Mouse (Mus musculus) ES-E14 (cell line): Measurements from ENCODE around the gene Fanca. TPM values are rescaled to one million over a fixed set of nuclear protein-coding genes. Genes with fewer than 3 reads are reported as not detected.
"Not testable (repeated sequence)": the region's sequence is repeated elsewhere in the genome, so short reads cannot be mapped to it uniquely, and the experiment has no call there.

Source experiments
- DNase-seq: peaks from one replicate; pipeline ENCODE4 v3.0.0-alpha.2; 2013; ENCODE audit warnings: low read depth, low spot score
- H3K27ac ChIP-seq: 2 replicates; pipeline ENCODE4 v1.5.1; 2012; ENCODE audit warnings: low read depth, mild to moderate bottlenecking, low read length, moderate library complexity, mixed read lengths; ENCODE audit not compliant: poor library complexity, insufficient read depth, severe bottlenecking
- H3K36me3 ChIP-seq: 2 replicates; pipeline ENCODE4 v1.6.1; 2012; ENCODE audit warnings: mild to moderate bottlenecking, low read length, moderate library complexity, mixed read lengths; ENCODE audit not compliant: control insufficient read depth, poor library complexity, insufficient read depth, severe bottlenecking
- H3K4me1 ChIP-seq, 2 experiments: fragments of 150-350 bp in 1 of 2; sonication (generic) in 1 of 2; 2 replicates each; pipeline ENCODE4 v1.6.1; 2012; ENCODE audit warnings: low read length in 2 of 2, mild to moderate bottlenecking in 1 of 2, mixed read lengths in 1 of 2; ENCODE audit not compliant: control insufficient read depth in 2 of 2, insufficient read depth in 2 of 2, poor library complexity in 1 of 2
- H3K4me3 ChIP-seq, 2 experiments: fragments of 150-350 bp in 1 of 2; sonication (generic) in 1 of 2; 2 replicates each; pipeline ENCODE4 v1.5.1; 2012; ENCODE audit warnings: low read length in 2 of 2, low read depth in 1 of 2, mild to moderate bottlenecking in 1 of 2, mixed read lengths in 1 of 2; ENCODE audit not compliant: insufficient read depth in 1 of 2, poor library complexity in 1 of 2, severe bottlenecking in 1 of 2
- H3K9ac ChIP-seq: 2 replicates; pipeline ENCODE4 v1.6.1; 2012; ENCODE audit warnings: low read depth, mild to moderate bottlenecking, low read length, mixed read lengths; ENCODE audit not compliant: poor library complexity, insufficient read depth, severe bottlenecking
- H3K9me3 ChIP-seq: fragments of 150-350 bp; sonication (generic); 2 replicates; pipeline ENCODE4 v1.6.1; 2012; ENCODE audit warnings: low read depth, mild to moderate bottlenecking, low read length; ENCODE audit not compliant: control insufficient read depth, insufficient read depth
- CHD2 ChIP-seq: IDR thresholded peaks from 2 replicates; pipeline ENCODE4 v1.6.1; 2014; ENCODE audit warnings: mild to moderate bottlenecking, low read depth, low read length, inconsistent platforms
- HCFC1 ChIP-seq: IDR thresholded peaks from 2 replicates; pipeline ENCODE4 v1.6.1; 2012; ENCODE audit warnings: low read length, inconsistent platforms, borderline replicate concordance; ENCODE audit not compliant: insufficient read depth
- MAFK ChIP-seq: IDR thresholded peaks from 2 replicates; pipeline ENCODE4 v1.6.1; 2014; ENCODE audit warnings: mild to moderate bottlenecking, low read depth, low read length, inconsistent platforms; ENCODE audit not compliant: insufficient read depth
- ZC3H11A ChIP-seq: IDR thresholded peaks from 2 replicates; pipeline ENCODE4 v1.6.1; 2012; ENCODE audit warnings: low read depth, mild to moderate bottlenecking, inconsistent platforms, low read length, borderline replicate concordance
- ZNF384 ChIP-seq: IDR thresholded peaks from 2 replicates; pipeline ENCODE4 v1.6.1; 2012; ENCODE audit warnings: low read depth, low read length, inconsistent platforms
- in situ Hi-C, 2 experiments: fragments of 600-800 bp; cut with MboI; formaldehyde crosslinking; loops; one replicate each; pipeline ENCODE4 v1.15.1; 2025; ENCODE audit warnings: low sequenced_read_pairs in 2 of 2, inconsistent platforms in 1 of 2; ENCODE audit not compliant: unreplicated experiment in 2 of 2
- total RNA-seq: library from RNA; depleted of rRNA; stranded (reverse); fragments of 300-350 nt; gene quantifications from 2 replicates; pipeline ENCODE4 v1.2.3, GENCODE M21; 2012

Fanca gene
- total RNA-seq, 1 experiment: 31.7 TPM

GRCm38 (mm10) chr8:123284493-123284892, 33.9 kb downstream of the Fanca start:
- in situ Hi-C loops: no loop called here
- peaks cover 27% of the 10 kb centered on the region for H3K36me3 ChIP-seq

GRCm38 (mm10) chr8:123283991-123284390, 34.4 kb downstream of the Fanca start:
- in situ Hi-C loops: no loop called here
- no peak overlapping the region for H3K4me3 ChIP-seq
- TF ChIP-seq MAFK: no peak
- no peak for TF ChIP-seq HCFC1
- no peak for TF ChIP-seq CHD2
- TF ChIP-seq ZNF384: no peak
- no peak for TF ChIP-seq ZC3H11A
- no peaks in the 10 kb centered on the region for H3K9me3 ChIP-seq
- no peak overlapping the region for H3K9ac ChIP-seq
- peaks cover 25% of the 10 kb centered on the region for H3K36me3 ChIP-seq
- H3K4me1 ChIP-seq: no peaks in the 10 kb centered on the region
- DNase-seq: no peak
- H3K27ac ChIP-seq: no peak overlapping the region

More at GRCm38 (mm10) chr8:123284493-123284892, 33.9 kb downstream of the Fanca start:
- no peak for DNase-seq
- no peak for TF ChIP-seq ZC3H11A
- no peak for TF ChIP-seq HCFC1
- H3K4me1 ChIP-seq: no peaks in the 10 kb centered on the region
- no peak overlapping the region for H3K9ac ChIP-seq
- no peaks in the 10 kb centered on the region for H3K9me3 ChIP-seq
- H3K4me3 ChIP-seq: no peak overlapping the region
- no peak overlapping the region for H3K27ac ChIP-seq

GRCm38 (mm10) chr8:123282994-123283393, 35.4 kb downstream of the Fanca start:
- H3K9me3 ChIP-seq, DNase-seq: not testable (repeated sequence)
- H3K36me3 ChIP-seq: peaks cover 27% of the 10 kb centered on the region; the same call in 1 of the 2 replicates

GRCm38 (mm10) chr8:123280302-123281094, 37.9 kb downstream of the Fanca start:
- Histone ChIP-seq H3K4me1 (no peaks in the 10 kb centered on the region), H3K9ac (no peak overlapping the region), H3K27ac (no peak overlapping the region), H3K9me3 (no peaks in the 10 kb centered on the region), H3K4me3 (no peak overlapping the region), H3K36me3 (peaks cover 29% of the 10 kb centered on the region; the same call in 1 of the 2 replicates)
- in situ Hi-C loops: no loop called here
- no peak for TF ChIP-seq ZC3H11A
- no peak for TF ChIP-seq ZNF384
- TF ChIP-seq MAFK: no peak
- no peak for TF ChIP-seq HCFC1
- TF ChIP-seq CHD2: no peak
- DNase-seq: no peak

More at GRCm38 (mm10) chr8:123282994-123283393, 35.4 kb downstream of the Fanca start:
- H3K4me3 ChIP-seq, in situ Hi-C loops, H3K27ac ChIP-seq, H3K9ac ChIP-seq, H3K4me1 ChIP-seq: not testable (repeated sequence)

- TF ChIP-seq CHD2 (no peak), HCFC1 (no peak), MAFK (no peak), ZNF384 (no peak), ZC3H11A (no peak)
- DNase-seq: no peak
- Histone ChIP-seq H3K36me3 (peaks cover 32% of the 10 kb centered on the region; the same call in 1 of the 2 replicates), H3K27ac (no peak overlapping the region), H3K9ac (no peak overlapping the region), H3K4me3 (no peak overlapping the region), H3K4me1 (no peaks in the 10 kb centered on the region), H3K9me3 (no peaks in the 10 kb centered on the region)
- in situ Hi-C loops: no loop called here
Observed at GRCm38 (mm10) chr8:123279828-123280227, 38.5 kb downstream of the Fanca start.
